Mouse (Mus musculus) CH12.LX (cell line): Measurements from ENCODE around the gene Klc1. TPM values are rescaled to one million over a fixed set of nuclear protein-coding genes. Genes with fewer than 3 reads are reported as not detected.
"Not testable (repeated sequence)": the region's sequence is repeated elsewhere in the genome, so short reads cannot be mapped to it uniquely, and the experiment has no call there.

Experiments used
- DNase-seq: peaks from one replicate; pipeline ENCODE4 v3.0.0-alpha.2; 2013; ENCODE audit errors: extremely low read depth
- H3K27ac ChIP-seq: 2 replicates; pipeline ENCODE4 v1.5.1; 2012; ENCODE audit warnings: low read depth, mild to moderate bottlenecking, control low read depth, moderate library complexity; ENCODE audit not compliant: insufficient read depth
- H3K27me3 ChIP-seq: replicated peaks from 2 replicates; pipeline ENCODE3; 2012; ENCODE audit warnings: inconsistent platforms
- H3K36me3 ChIP-seq, 2 experiments: replicated peaks in 1 of 2; 2 replicates each; pipeline versions ENCODE3 to v1.6.1; 2012; ENCODE audit warnings: inconsistent platforms in 1 of 2, low read length in 1 of 2, mild to moderate bottlenecking in 1 of 2, mixed read lengths in 1 of 2, moderate library complexity in 1 of 2; ENCODE audit not compliant: control insufficient read depth in 1 of 2, insufficient read depth in 1 of 2
- H3K4me1 ChIP-seq, 2 experiments: 2 replicates each; pipeline ENCODE4 v1.6.1; 2012; ENCODE audit warnings: inconsistent platforms in 1 of 2, moderate library complexity in 1 of 2; ENCODE audit not compliant: insufficient read depth in 2 of 2, control insufficient read depth in 1 of 2
- H3K4me2 ChIP-seq: 2 replicates; pipeline ENCODE4 v1.6.1; 2012; ENCODE audit warnings: low read depth, mild to moderate bottlenecking, control low read depth; ENCODE audit not compliant: poor library complexity, insufficient read depth, severe bottlenecking
- H3K4me3 ChIP-seq, 3 experiments: fragments of 150-350 bp in 1 of 3; sonication (generic) in 1 of 3; replicated peaks in 1 of 3; 2 replicates each; pipeline versions ENCODE3 to v1.5.1; 2011 to 2012; ENCODE audit warnings: low read depth in 2 of 3, low read length in 2 of 3, mild to moderate bottlenecking in 2 of 3, moderate library complexity in 2 of 3, control low read depth in 1 of 3, improper control_type of control experiment in 1 of 3, inconsistent platforms in 1 of 3, mixed read lengths in 1 of 3; ENCODE audit not compliant: poor library complexity in 1 of 3
- H3K79me2 ChIP-seq: replicated peaks from 2 replicates; pipeline ENCODE4 v1.6.1; 2012; ENCODE audit warnings: mild to moderate bottlenecking, moderate library complexity; ENCODE audit not compliant: control insufficient read depth, poor library complexity, insufficient read depth, severe bottlenecking; ENCODE audit errors: extremely low read depth
- H3K9ac ChIP-seq: 2 replicates; pipeline ENCODE4 v1.6.1; 2012; ENCODE audit warnings: low read depth, mild to moderate bottlenecking, control low read depth, moderate library complexity; ENCODE audit not compliant: insufficient read depth
- H3K9me3 ChIP-seq: replicated peaks from 2 replicates; pipeline ENCODE3; 2012; ENCODE audit warnings: low read length, inconsistent platforms, mixed read lengths
- BHLHE40 ChIP-seq: IDR thresholded peaks from 2 replicates; pipeline ENCODE4 v1.6.1; 2011; ENCODE audit warnings: mild to moderate bottlenecking, low read depth, low read length, improper control_type of control experiment
- CHD1 ChIP-seq: IDR thresholded peaks from 2 replicates; pipeline ENCODE4 v1.6.1; 2012; ENCODE audit warnings: low read depth, low read length, improper control_type of control experiment, inconsistent platforms
- CHD2 ChIP-seq: IDR thresholded peaks from 2 replicates; pipeline ENCODE4 v1.6.1; 2011; ENCODE audit warnings: low read length, improper control_type of control experiment
- CTCF ChIP-seq, 2 experiments: IDR thresholded peaks in 1 of 2; conservative IDR thresholded peaks in 1 of 2; 2 replicates each; pipeline ENCODE4 v1.5.1; 2011 to 2012; ENCODE audit warnings: low read depth in 2 of 2, low read length in 2 of 2, improper control_type of control experiment in 1 of 2, inconsistent platforms in 1 of 2, mild to moderate bottlenecking in 1 of 2, moderate library complexity in 1 of 2
- ELF1 ChIP-seq: IDR thresholded peaks from 2 replicates; pipeline ENCODE4 v1.6.1; 2014; ENCODE audit warnings: low read depth, mild to moderate bottlenecking, inconsistent platforms, low read length, improper control_type of control experiment
- EP300 ChIP-seq: IDR thresholded peaks from 2 replicates; pipeline ENCODE4 v1.6.1; 2011; ENCODE audit warnings: low read length, improper control_type of control experiment
- ETS1 ChIP-seq: conservative IDR thresholded peaks from 2 replicates; pipeline ENCODE4 v1.6.1; 2012; ENCODE audit warnings: low read depth, mild to moderate bottlenecking, inconsistent platforms, low read length, improper control_type of control experiment, moderate library complexity
- GABPA ChIP-seq: IDR thresholded peaks from 2 replicates; pipeline ENCODE4 v1.6.1; 2012; ENCODE audit warnings: low read depth, low read length, improper control_type of control experiment, inconsistent platforms; ENCODE audit not compliant: insufficient replicate concordance
- HCFC1 ChIP-seq: IDR thresholded peaks from 2 replicates; pipeline ENCODE4 v1.6.1; 2012; ENCODE audit warnings: low read depth, mild to moderate bottlenecking, inconsistent platforms, low read length, improper control_type of control experiment
- IRF4 ChIP-seq: IDR thresholded peaks from 2 replicates; pipeline ENCODE4 v1.6.1; 2014; ENCODE audit warnings: low read depth, mild to moderate bottlenecking, inconsistent platforms, low read length, improper control_type of control experiment
- JUND ChIP-seq: conservative IDR thresholded peaks from 2 replicates; pipeline ENCODE4 v1.6.1; 2011; ENCODE audit warnings: low read depth, low read length, improper control_type of control experiment
- KAT2A ChIP-seq: IDR thresholded peaks from 2 replicates; pipeline ENCODE4 v1.6.1; 2012; ENCODE audit warnings: low read length, improper control_type of control experiment, inconsistent platforms; ENCODE audit not compliant: insufficient replicate concordance
- MAZ ChIP-seq: IDR thresholded peaks from 2 replicates; pipeline ENCODE4 v1.6.1; 2012; ENCODE audit warnings: low read depth, mild to moderate bottlenecking, inconsistent platforms, low read length, improper control_type of control experiment, moderate library complexity
- MEF2A ChIP-seq: IDR thresholded peaks from 2 replicates; pipeline ENCODE4 v1.6.1; 2014; ENCODE audit warnings: low read depth, mild to moderate bottlenecking, inconsistent platforms, low read length, improper control_type of control experiment, borderline replicate concordance
- NELFE ChIP-seq: IDR thresholded peaks from 2 replicates; pipeline ENCODE4 v1.6.1; 2011; ENCODE audit warnings: low read depth, low read length, improper control_type of control experiment
- NRF1 ChIP-seq: IDR thresholded peaks from 2 replicates; pipeline ENCODE4 v1.6.1; 2014; ENCODE audit warnings: low read depth, mild to moderate bottlenecking, inconsistent platforms, low read length, improper control_type of control experiment, moderate library complexity
- POLR2A ChIP-seq: IDR thresholded peaks from 2 replicates; pipeline ENCODE4 v1.6.1; 2011; ENCODE audit warnings: low read depth, mild to moderate bottlenecking, improper control_type of control experiment, low read length
- POLR2AphosphoS2 ChIP-seq: IDR thresholded peaks from 2 replicates; pipeline ENCODE4 v1.6.1; 2011; ENCODE audit warnings: low read depth, low read length, improper control_type of control experiment
- RAD21 ChIP-seq: IDR thresholded peaks from 2 replicates; pipeline ENCODE4 v1.6.1; 2011; ENCODE audit warnings: low read depth, mild to moderate bottlenecking, low read length, improper control_type of control experiment, moderate library complexity
- RCOR1 ChIP-seq: conservative IDR thresholded peaks from 2 replicates; pipeline ENCODE4 v1.6.1; 2012; ENCODE audit warnings: low read depth, mild to moderate bottlenecking, inconsistent platforms, low read length, improper control_type of control experiment
- SIN3A ChIP-seq: IDR thresholded peaks from 2 replicates; pipeline ENCODE4 v1.6.1; 2012; ENCODE audit warnings: low read length, improper control_type of control experiment, inconsistent platforms
- TBP ChIP-seq: conservative IDR thresholded peaks from 2 replicates; pipeline ENCODE4 v1.6.1; 2011; ENCODE audit warnings: low read depth, low read length, improper control_type of control experiment
- TCF12 ChIP-seq: IDR thresholded peaks from 2 replicates; pipeline ENCODE4 v1.6.1; 2014; ENCODE audit warnings: low read depth, mild to moderate bottlenecking, inconsistent platforms, low read length, improper control_type of control experiment
- UBTF ChIP-seq: IDR thresholded peaks from 2 replicates; pipeline ENCODE4 v1.6.1; 2012; ENCODE audit warnings: low read depth, mild to moderate bottlenecking, inconsistent platforms, low read length, improper control_type of control experiment, moderate library complexity
- USF1 ChIP-seq: IDR thresholded peaks from 2 replicates; pipeline ENCODE4 v1.6.1; 2014; ENCODE audit warnings: low read depth, mild to moderate bottlenecking, inconsistent platforms, low read length, improper control_type of control experiment
- ZC3H11A ChIP-seq: IDR thresholded peaks from 2 replicates; pipeline ENCODE4 v1.6.1; 2012; ENCODE audit warnings: low read depth, mild to moderate bottlenecking, inconsistent platforms, low read length, improper control_type of control experiment
- ZKSCAN1 ChIP-seq: IDR thresholded peaks from 2 replicates; pipeline ENCODE4 v1.6.1; 2012; ENCODE audit warnings: low read depth, inconsistent platforms, low read length, improper control_type of control experiment, borderline replicate concordance
- ZNF384 ChIP-seq: IDR thresholded peaks from 2 replicates; pipeline ENCODE4 v1.6.1; 2012; ENCODE audit warnings: low read depth, low read length, improper control_type of control experiment, inconsistent platforms
- dilution Hi-C: fragments of 300-500 bp; cut with MboI; formaldehyde crosslinking; loops from 2 replicates; pipeline ENCODE4 v1.14.3; 2020; ENCODE audit warnings: low sequenced_read_pairs; ENCODE audit not compliant: extremely low pct_unique_long_range_greater_than_20kb, extremely low pct_ligation_motif_present
- in situ Hi-C: fragments of 300-500 bp; cut with MboI; formaldehyde crosslinking; loops from 3 replicates; pipeline ENCODE4 v1.14.3; 2019; ENCODE audit warnings: low sequenced_read_pairs, low pct_ligation_motif_present, low pct_unique_long_range_greater_than_20kb, mixed read lengths
- polyA plus RNA-seq: library from polyadenylated mRNA; unstranded; fragments of >175 nt; gene quantifications from 2 replicates; pipeline ENCODE4 v1.2.1, GENCODE M21; 2012; ENCODE audit warnings: low read depth; ENCODE audit not compliant: insufficient read length
- total RNA-seq, 2 experiments: library from RNA; depleted of rRNA; stranded (reverse); fragments of 300-350 nt in 1 of 2; fragments of >200 nt in 1 of 2; gene quantifications; 2 replicates each; pipeline ENCODE4 v1.2.3; 2012 to 2014

Klc1 gene
- total and polyA plus RNA-seq, 3 experiments = 45.6 to 77.0 (median 55.1) TPM

- 0 out of 2 replicates have a peak, but pooled peaks have one; percentile 43 for TF ChIP-seq RCOR1
- TF ChIP-seq KAT2A = peak; percentile 96
- no peak for TF ChIP-seq ZKSCAN1
- TF ChIP-seq EP300 = no peak
- TF ChIP-seq BHLHE40 = peak; percentile 72
- TF ChIP-seq MEF2A = peak; percentile 61
- no peak for TF ChIP-seq USF1
- TF ChIP-seq HCFC1 = peak; percentile 95
- no peak for TF ChIP-seq RAD21
- TF ChIP-seq POLR2AphosphoS2 = peak; percentile 78
- TF ChIP-seq NELFE = peak; percentile 93
- TF ChIP-seq ZC3H11A = no peak
- TF ChIP-seq POLR2A = peak; percentile 87
- TF ChIP-seq TBP = 0 out of 2 replicates have a peak, but pooled peaks have one; percentile 20
- peak; percentile 65; the same call in 1 of the 2 replicates for TF ChIP-seq UBTF
- no peak for TF ChIP-seq CHD1
- peak; percentile 58; the same call in 1 of the 2 replicates for TF ChIP-seq CHD2
- no peak for TF ChIP-seq ETS1
Observed at GRCm38 (mm10) chr12:111713004-111713651, 45.5 kb upstream of the Klc1 start, which contains the start of the genes Bag5 and Apopt1 (continued).

- Histone ChIP-seq H3K79me2 (peaks cover 26% of the 10 kb centered on the region), H3K4me2 (peak overlapping the region; percentile 41; the same call in 1 of the 2 replicates), H3K36me3 (peaks cover 14 to 51% of the 10 kb centered on the region in 2 experiments), H3K4me3 (peak overlapping the region; percentile 14 to 100 (median 98)), H3K4me1 (peaks cover 8 to 31% of the 10 kb centered on the region in 2 experiments)
- in situ Hi-C loops = loop anchor here (5.0 to 10.0 kb wide), 2 partner anchors 37 to 59 kb away; partner anchors contain the start of gene Trmt61a
- H3K27me3 ChIP-seq, dilution Hi-C loops, H3K9ac ChIP-seq, H3K27ac ChIP-seq, H3K9me3 ChIP-seq, DNase-seq: not testable (repeated sequence)
- TF ChIP-seq TBP = peak; percentile 77
Observed at GRCm38 (mm10) chr12:111713880-111714279, 44.8 kb upstream of the Klc1 start.

GRCm38 (mm10) chr12:111716505-111716904 lies 42.1 kb upstream of the Klc1 start:
- H3K27ac ChIP-seq = no peak overlapping the region
- no peak for TF ChIP-seq JUND
- TF ChIP-seq GABPA = no peak
- TF ChIP-seq NRF1 = no peak
- TF ChIP-seq ZKSCAN1 = no peak
- no peak for TF ChIP-seq NELFE
- no peak for TF ChIP-seq POLR2AphosphoS2
- no peak for TF ChIP-seq ZC3H11A
- no peak for TF ChIP-seq IRF4
- no peak for TF ChIP-seq BHLHE40
- no peak for TF ChIP-seq TCF12
- no peak for TF ChIP-seq SIN3A
- no peak for TF ChIP-seq ZNF384
- no peak for TF ChIP-seq UBTF
- no peak for TF ChIP-seq RCOR1
- no peak for TF ChIP-seq ELF1
- no peak for TF ChIP-seq HCFC1
- no peak for TF ChIP-seq MAZ
- no peak for TF ChIP-seq RAD21
- no peak for TF ChIP-seq CTCF (conservative IDR thresholded peaks at IDR 0.05 in 1 of 2, IDR thresholded peaks at IDR 0.05 in 1 of 2; ENCODE audit: low read depth in 2 of 2, low read length in 2 of 2)
- no peak for TF ChIP-seq CHD1
- TF ChIP-seq, all 38 proteins: peak for 0
- Histone ChIP-seq H3K4me1 (peaks cover 7 to 28% of the 10 kb centered on the region in 2 experiments), H3K79me2 (peaks cover 25% of the 10 kb centered on the region), H3K4me2 (no peak overlapping the region), H3K9ac (no peak overlapping the region), H3K9me3 (no peaks in the 10 kb centered on the region), H3K36me3 (peaks cover 0 to 40% of the 10 kb centered on the region in 2 experiments), H3K4me3 (no peak overlapping the region), H3K27me3 (no peaks in the 10 kb centered on the region)
- DNase-seq = no peak
- in situ Hi-C loops (loop anchor here (10.0 kb wide), 1 partner anchor 62 kb away; no protein-coding TSS in a partner anchor), dilution Hi-C loops (no loop called here)
